8 mouse cellular contexts compared by ENCODE assay signal in genomic region chr8:13753680-13754079, GRCm38 (mm10). TPM values are rescaled to one million over a fixed set of nuclear protein-coding genes. Genes with fewer than 3 reads are reported as not detected.
DNase-seq lines count a peak whose midpoint lies in the region; ATAC-seq and TF ChIP-seq lines count a peak whose summit lies in the region.
"Had no signal": no experiment of that assay in that cellular context is flagged by ENCODE, and none has a peak within 500 bp of the region (broad histone marks: within the 10 kb centered on the region; RNA-seq: fewer than 3 reads in every experiment).

No protein-coding gene starts in this region.

- no peak overlapping the region for H3K27ac ChIP-seq in lung, embryonic 14.5 days (ENCODE audit: low read depth)
- no peak overlapping the region for H3K27ac ChIP-seq in small intestine, adult 2 months (ENCODE audit: insufficient read depth, low read depth, low read length)
- H3K27ac ChIP-seq: limb, embryonic 13.5 days had no signal

- H3K4me2 ChIP-seq in lung, embryonic 14.5 days: no peak overlapping the region
- H3K4me2 ChIP-seq: limb, embryonic 13.5 days had no signal

- no peaks in the 10 kb centered on the region for H3K36me3 ChIP-seq in lung, embryonic 14.5 days (ENCODE audit: insufficient read depth)
- no peaks in the 10 kb centered on the region for H3K36me3 ChIP-seq in small intestine, adult 2 months (ENCODE audit: control insufficient read depth, insufficient read depth, low read length)
- H3K36me3 ChIP-seq: limb, embryonic 13.5 days had no signal

- no peak for TF ChIP-seq POLR2A in small intestine, adult 2 months (IDR thresholded peaks at IDR 0.05; ENCODE audit: low read depth, low read length)

- ATAC-seq in lung, embryonic 14.5 days (ENCODE audit: insufficient read depth): no peak

- H3K4me3 ChIP-seq in lung, embryonic 14.5 days (ENCODE audit: low read depth, low read length): no peak overlapping the region
- H3K4me3 ChIP-seq in small intestine, adult 2 months (ENCODE audit: low read depth, low read length): no peak overlapping the region
- H3K4me3 ChIP-seq: limb, embryonic 13.5 days had no signal

- no peaks in the 10 kb centered on the region for H3K27me3 ChIP-seq in lung, embryonic 14.5 days (ENCODE audit: insufficient read depth, low read length)
- H3K27me3 ChIP-seq in small intestine, adult 2 months (ENCODE audit: control insufficient read depth, insufficient read depth, low read length): no peaks in the 10 kb centered on the region
- H3K27me3 ChIP-seq: limb, embryonic 13.5 days had no signal

- peak; percentile 77 for DNase-seq in A20 (ENCODE audit: low read depth, low spot score)
- DNase-seq in CD8-positive naive resting alpha-beta T cell, adult 2 months (ENCODE audit: low read depth in 2 of 2, low spot score in 2 of 2): peak; percentile 82 to 90
- DNase-seq in brain, adult 2 months (ENCODE audit: low read depth, low spot score): peak; percentile 74
- peak; percentile 42 for DNase-seq in fibroblast of lung, adult 2 months (ENCODE audit: low read depth)
- DNase-seq in kidney, postnatal 25 days: peak; percentile 79 to 94
- DNase-seq in lung, embryonic 14.5 days: peak; percentile 92

- no peak overlapping the region for H3K9ac ChIP-seq in lung, embryonic 14.5 days
- H3K9ac ChIP-seq: limb, embryonic 13.5 days had no signal

- no peaks in the 10 kb centered on the region; the same call in 1 of the 2 replicates for H3K9me3 ChIP-seq in lung, embryonic 14.5 days (ENCODE audit: low read depth, low read length)
- H3K9me3 ChIP-seq: limb, embryonic 13.5 days had no signal

- 21% methylated on average over 2 of the region's 2 CpGs for WGBS in lung, embryonic 14.5 days
- 31% methylated on average over 2 of the region's 2 CpGs for WGBS in small intestine, adult 2 months

- peaks cover 3% of the 10 kb centered on the region; the same call in 1 of the 2 replicates for H3K4me1 ChIP-seq in lung, embryonic 14.5 days (ENCODE audit: insufficient read depth)
- peaks cover 11% of the 10 kb centered on the region for H3K4me1 ChIP-seq in small intestine, adult 2 months (ENCODE audit: control insufficient read depth, insufficient read depth, insufficient read length, low read length)

- TF ChIP-seq CTCF in lung, embryonic 14.5 days (IDR thresholded peaks at IDR 0.05; ENCODE audit: low read depth): peak; percentile 85
- TF ChIP-seq CTCF in small intestine, adult 2 months (IDR thresholded peaks at IDR 0.05; ENCODE audit: extremely low read depth, insufficient read length, insufficient replicate concordance, low read depth, low read length): peak; percentile 66; the same call in 1 of the 2 replicates

RNA-seq across cellular contexts. Expression of gene Cdc16, which starts 3.8 kb away (rescaled TPM):
- 260 and 265 TPM in 2 replicates for polyA plus RNA-seq in lung, embryonic 14.5 days (2014; fragmentation: Nextera tagmentation; extraction: Ambion mirVana)
- 10.4 and 17.5 TPM in 2 replicates for polyA plus RNA-seq in small intestine, adult 2 months (2012; rRNA removed)

RNA-seq across cellular contexts. Expression of gene Upf3a, which starts 31.7 kb away (rescaled TPM):
- 50.4 and 51.7 TPM in 2 replicates for polyA plus RNA-seq in lung, embryonic 14.5 days (2014; fragmentation: Nextera tagmentation; extraction: Ambion mirVana)
- 3.4 and 5.3 TPM in 2 replicates for polyA plus RNA-seq in small intestine, adult 2 months (2012; rRNA removed)

RNA-seq across cellular contexts. Expression of gene Cfap97d2, which starts 48.0 kb away (rescaled TPM):
- polyA plus RNA-seq in lung, embryonic 14.5 days (2014; fragmentation: Nextera tagmentation; extraction: Ambion mirVana): 0.37 TPM in 1 of 2 replicates, not detected in the other
- not detected in 2 replicates for polyA plus RNA-seq in small intestine, adult 2 months (2012; rRNA removed)
- polyA plus RNA-seq: limb, embryonic 13.5 days had no signal

Comparison
In these comparisons a context has a peak if more than half of its experiments do, and no peak if none do; other contexts are left out.
1. DNase-seq: peak in every context shown above with its lines; median percentile 92 in lung, embryonic 14.5 days; 86 in kidney, postnatal 25 days; 86 in CD8-positive naive resting alpha-beta T cell, adult 2 months; 77 in A20; 74 in brain, adult 2 months; 42 in fibroblast of lung, adult 2 months.
2. RNA of gene Cdc16, which starts 3.8 kb away (polyA plus RNA-seq): 260 to 265 TPM in lung, embryonic 14.5 days; 10.4 to 17.5 TPM in small intestine, adult 2 months; every median in the first group is over 10 times any median in the second.